Mouse (Mus musculus) gastrocnemius, postnatal 14 days (tissue): Measurements from ENCODE around the gene Tmem184b. TPM values are rescaled to one million over a fixed set of nuclear protein-coding genes. Genes with fewer than 3 reads are reported as not detected.

Experiments used
- DNase-seq: peaks from one replicate; pipeline ENCODE4 v3.0.0; 2021; ENCODE audit warnings: mixed read lengths
- intact Hi-C: fragments of 180-260 bp; cut with DNase I; formaldehyde crosslinking; loops from one replicate; pipeline ENCODE4 v1.15.1; 2025; ENCODE audit warnings: low total_unique reads
- microRNA-seq, 2 experiments: library from miRNA; unstranded; fragments of <30 nt; microRNA quantifications; one replicate each; pipeline ENCODE4 v1.2.0; 2021
- total RNA-seq, 2 experiments: library from RNA; stranded (reverse); gene quantifications; 2 replicates each; pipeline ENCODE4 v1.2.3; 2021

The Tmem184b gene
- total RNA-seq, 2 experiments from 2014 or later, result 31.5 to 32.6 TPM

- intact Hi-C loops, result no loop called here
- DNase-seq, result peak; percentile 99
These were observed 75.1 kb downstream of the Tmem184b start, which contains the start of gene Pla2g6 for GRCm38 (mm10) chr15:79328058-79328938. Gene Pla2g6, minus strand, starts transcription at chr15:79328390.

GRCm38 (mm10) chr15:79326971-79327961, 76.1 kb downstream of the Tmem184b start:
- no peak for DNase-seq
- intact Hi-C loops, result no loop called here

GRCm38 (mm10) chr15:79326264-79326663, 77.1 kb downstream of the Tmem184b start:
- intact Hi-C loops, result no loop called here
- no peak for DNase-seq

DNA sequence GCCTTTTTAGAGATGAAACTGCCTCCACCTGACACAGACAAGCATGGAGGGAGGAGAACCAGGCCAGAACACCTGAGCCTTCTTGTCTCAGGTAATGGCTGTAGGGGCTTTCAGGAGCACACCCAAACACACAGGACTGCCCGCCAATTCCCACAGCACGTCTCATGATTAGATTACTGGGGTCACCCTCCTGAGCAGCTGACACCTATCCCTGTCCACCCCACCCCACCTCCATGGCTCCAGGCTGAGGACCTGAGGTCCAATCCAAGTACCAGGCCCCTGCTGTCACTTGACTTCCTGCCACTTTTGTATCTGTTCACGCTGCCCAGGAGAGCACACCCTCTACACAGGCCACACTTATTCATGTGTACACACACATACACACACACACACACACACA, 77.6 kb downstream of the Tmem184b start:
- intact Hi-C loops, result no loop called here
- no peak for DNase-seq

DNA sequence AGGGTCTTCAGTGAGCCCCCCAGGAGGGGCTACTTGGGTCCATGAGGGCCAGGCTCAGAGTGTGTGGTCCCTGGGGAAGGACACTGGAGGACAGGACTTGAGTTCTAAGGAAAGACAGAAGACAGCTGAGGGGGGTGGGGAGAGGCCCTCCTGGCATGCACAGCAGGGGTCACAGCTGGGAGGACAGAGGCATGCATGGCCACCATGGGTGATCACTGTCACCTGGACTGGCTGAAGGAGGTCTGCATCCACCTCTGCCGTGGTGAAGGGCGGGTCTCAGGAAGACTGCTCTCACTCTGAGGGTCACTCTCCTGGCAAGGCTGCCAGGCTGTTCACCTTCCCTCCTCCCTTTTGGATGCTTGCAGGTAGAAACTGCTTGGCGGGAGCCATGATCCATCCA, 79.0 kb downstream of the Tmem184b start:
- intact Hi-C loops, result no loop called here
- DNase-seq, result no peak

GRCm38 (mm10) chr15:79323791-79324155, 79.6 kb downstream of the Tmem184b start:
- no peak for DNase-seq
- intact Hi-C loops, result no loop called here

GRCm38 (mm10) chr15:79322991-79323790, 80.2 kb downstream of the Tmem184b start:
- peak; percentile 74 for DNase-seq
- intact Hi-C loops, result no loop called here

- no peak for DNase-seq
- intact Hi-C loops, result no loop called here
These were observed 80.9 kb downstream of the Tmem184b start for GRCm38 (mm10) chr15:79322281-79322990.

DNA sequence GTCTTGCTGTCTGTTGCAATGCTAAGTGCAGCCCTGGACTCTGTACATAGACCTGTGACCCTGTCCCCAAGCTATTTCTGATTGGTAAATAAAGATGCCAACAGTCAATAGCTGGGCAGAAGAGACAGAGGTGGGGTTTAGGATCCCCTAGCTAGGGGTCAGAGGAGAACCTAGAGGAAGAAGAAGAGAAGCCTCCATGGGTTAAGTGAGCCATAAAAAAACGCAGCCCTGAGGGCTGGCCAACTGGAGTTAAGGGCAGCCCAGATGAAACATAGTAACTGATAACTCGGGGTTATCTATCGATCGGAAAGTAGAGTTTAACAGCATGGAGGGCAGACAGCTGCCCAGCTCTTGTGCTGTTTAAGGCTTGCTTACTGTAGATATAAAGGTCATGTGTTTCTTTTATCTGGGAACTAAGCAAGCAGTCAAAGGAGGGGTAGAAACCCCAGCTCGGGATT, 81.6 kb downstream of the Tmem184b start:
- intact Hi-C loops, result no loop called here
- no peak for DNase-seq

- intact Hi-C loops, result no loop called here
- DNase-seq, result no peak
These were observed 89.5 kb downstream of the Tmem184b start for GRCm38 (mm10) chr15:79313848-79314369.

Small RNAs within 50 kb of the gene (microRNA-seq; reads per million reads assigned to microRNA genes)
- 0 to 0.64 reads per million in 2 experiments for gene Mir1943

Other genes with a start within 250 kb of the Tmem184b start
- gene Sox10, start 238.3 kb downstream of the Tmem184b start, total RNA-seq, result 1 to 10 TPM; 2.3 to 6.5 TPM
- gene Pick1, start 174.4 kb downstream of the Tmem184b start, total RNA-seq, result 10 to 100 TPM; 22.3 to 26.3 TPM
- gene Gm49486, start 174.2 kb downstream of the Tmem184b start, total RNA-seq, result under 1 TPM; 0.29 to 0.38 TPM
- under 1 TPM; 0.12 to 0.38 TPM for gene Slc16a8, start 148.8 kb downstream of the Tmem184b start, total RNA-seq
- 1 to 10 TPM in 1 of 2 experiments, under 1 TPM in 1; 0.69 to 4.0 TPM for gene Baiap2l2, start 118.0 kb downstream of the Tmem184b start, total RNA-seq
- 1 to 10 TPM; 9.0 to 9.8 TPM for gene Pla2g6, start 75.2 kb downstream of the Tmem184b start, total RNA-seq
- 1 to 10 TPM; 1.4 to 2.7 TPM for gene Maff, start 56.9 kb downstream of the Tmem184b start, total RNA-seq
- gene Csnk1e, start 52.0 kb upstream of the Tmem184b start, total RNA-seq, result 10 to 100 TPM; 46.6 to 46.7 TPM
- gene Kcnj4, start 101.7 kb upstream of the Tmem184b start, total RNA-seq, result under 1 TPM in 1 of 2 experiments, not detected in 1; 0.08 TPM
- gene Kdelr3, start 112.8 kb upstream of the Tmem184b start, total RNA-seq, result 10 to 100 TPM; 14.1 to 22.6 TPM
- 10 to 100 TPM; 75.8 to 77.4 TPM for gene Ddx17, start 143.2 kb upstream of the Tmem184b start, total RNA-seq
- gene Dmc1, start 201.5 kb upstream of the Tmem184b start, total RNA-seq, result under 1 TPM in 1 of 2 experiments, not detected in 1; 0.20 TPM